Mouse (Mus musculus): ENCODE measurements around the gene Atrnl1.

DNA sequence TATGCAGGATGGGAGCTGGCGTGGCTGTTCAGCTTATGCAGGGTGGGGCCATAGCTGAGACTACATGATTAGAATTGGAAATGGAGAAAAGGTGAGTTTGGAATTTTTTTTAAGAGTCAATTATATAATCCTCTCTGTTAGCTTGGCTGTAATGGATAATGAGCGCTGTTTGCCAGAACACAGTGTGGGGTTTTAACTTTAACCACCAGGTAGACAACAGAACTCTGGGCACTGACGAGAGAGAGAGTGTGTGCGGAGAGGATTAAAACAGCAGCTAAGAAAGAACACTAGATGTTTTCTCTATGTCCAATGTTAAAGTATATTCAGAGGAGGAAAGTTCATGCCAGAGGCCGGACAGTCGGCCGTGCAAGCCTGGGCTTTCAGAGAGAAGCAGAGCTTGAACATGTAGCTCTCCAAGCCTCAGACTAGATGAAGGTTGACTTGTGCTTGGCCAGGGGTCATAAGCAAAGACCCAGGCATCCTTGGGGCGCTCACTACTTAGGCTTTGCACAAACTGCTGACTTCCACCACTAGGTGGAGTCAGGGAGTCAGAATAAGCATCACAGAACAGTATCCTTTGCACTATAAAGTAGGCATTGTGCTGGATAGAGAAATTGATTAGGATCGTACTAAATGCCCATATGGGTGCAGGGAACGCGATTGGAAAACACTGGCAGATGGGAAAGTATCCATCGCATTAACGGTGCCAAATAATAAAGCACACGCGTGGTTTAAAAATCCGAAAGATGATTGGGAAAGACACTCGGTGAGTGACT lies 205.6 kb downstream of the Atrnl1 start:
- no peak for TF ChIP-seq POLR2A (IDR thresholded peaks at IDR 0.05; ENCODE audit: insufficient read depth, low read depth, low read length)
- TF ChIP-seq CTCF (IDR thresholded peaks at IDR 0.05; ENCODE audit: insufficient read depth, low read depth, low read length) = no peak
